Mouse (Mus musculus) gastrocnemius, postnatal 25 days (tissue): ENCODE results near the gene Pou6f2. TPM values are rescaled to one million over a fixed set of nuclear protein-coding genes. Genes with fewer than 3 reads are reported as not detected.

Source experiments
- DNase-seq: peaks from one replicate; pipeline ENCODE4 v3.0.0; 2022
- total RNA-seq, 2 experiments: library from RNA; stranded (reverse); gene quantifications; 1 replicate in 1 of 2; 2 replicates in 1 of 2; pipeline ENCODE4 v1.2.3; 2021

The Pou6f2 gene
- total RNA-seq, 2 experiments from 2014 or later, result not detected

DNA sequence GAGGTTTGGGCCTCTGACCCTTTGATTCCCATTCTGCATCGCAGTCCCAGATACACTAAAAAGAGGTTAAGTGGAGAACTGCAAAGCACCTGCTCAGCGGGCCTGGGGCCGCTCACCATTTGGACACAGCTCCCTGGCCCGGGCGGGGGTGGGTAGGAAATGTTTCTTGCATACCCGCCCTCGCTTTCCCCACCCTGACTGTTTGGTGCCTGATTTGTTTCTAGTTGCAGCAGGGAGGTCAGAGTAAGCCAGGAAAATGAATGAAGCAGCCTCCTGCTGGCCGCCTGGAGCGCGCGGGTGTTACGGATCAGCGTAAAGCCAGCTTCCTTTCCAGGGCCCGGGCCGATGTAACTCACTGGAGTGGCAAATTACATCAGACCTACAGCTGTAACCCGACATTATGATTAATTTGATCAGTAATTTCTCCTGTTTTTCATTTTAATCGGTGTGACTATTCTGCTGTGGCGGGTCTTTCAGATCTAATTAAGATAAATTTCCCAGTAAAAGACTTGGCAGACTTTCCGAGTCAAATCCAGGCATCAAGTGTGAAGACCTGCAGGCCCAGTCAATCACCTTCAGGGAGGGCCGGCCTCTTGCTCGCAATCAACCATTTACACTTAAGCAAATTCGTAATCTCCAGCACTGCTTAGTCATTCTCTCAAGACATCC lies 178.8 kb downstream of the Pou6f2 start:
- DNase-seq, result no peak

DNA sequence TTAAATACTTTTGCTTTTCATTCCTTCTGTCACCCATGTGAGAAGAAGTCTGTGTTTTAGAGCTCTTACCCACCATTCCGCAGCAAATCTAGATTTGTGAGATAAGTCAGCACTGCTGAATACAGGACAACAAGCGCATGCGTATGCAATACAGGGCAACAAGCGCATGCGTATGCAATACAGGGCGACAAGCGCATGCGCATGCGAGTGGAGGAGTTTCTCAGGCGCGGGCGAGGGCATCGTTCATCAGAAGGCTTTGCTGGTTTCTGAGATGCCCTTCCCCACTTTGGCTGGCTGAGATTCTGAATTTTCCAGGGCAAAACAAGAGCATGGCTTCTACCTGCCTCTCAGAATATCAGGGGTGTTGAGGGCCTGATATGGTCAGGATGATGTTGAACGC lies 186.2 kb downstream of the Pou6f2 start:
- no peak for DNase-seq

DNA sequence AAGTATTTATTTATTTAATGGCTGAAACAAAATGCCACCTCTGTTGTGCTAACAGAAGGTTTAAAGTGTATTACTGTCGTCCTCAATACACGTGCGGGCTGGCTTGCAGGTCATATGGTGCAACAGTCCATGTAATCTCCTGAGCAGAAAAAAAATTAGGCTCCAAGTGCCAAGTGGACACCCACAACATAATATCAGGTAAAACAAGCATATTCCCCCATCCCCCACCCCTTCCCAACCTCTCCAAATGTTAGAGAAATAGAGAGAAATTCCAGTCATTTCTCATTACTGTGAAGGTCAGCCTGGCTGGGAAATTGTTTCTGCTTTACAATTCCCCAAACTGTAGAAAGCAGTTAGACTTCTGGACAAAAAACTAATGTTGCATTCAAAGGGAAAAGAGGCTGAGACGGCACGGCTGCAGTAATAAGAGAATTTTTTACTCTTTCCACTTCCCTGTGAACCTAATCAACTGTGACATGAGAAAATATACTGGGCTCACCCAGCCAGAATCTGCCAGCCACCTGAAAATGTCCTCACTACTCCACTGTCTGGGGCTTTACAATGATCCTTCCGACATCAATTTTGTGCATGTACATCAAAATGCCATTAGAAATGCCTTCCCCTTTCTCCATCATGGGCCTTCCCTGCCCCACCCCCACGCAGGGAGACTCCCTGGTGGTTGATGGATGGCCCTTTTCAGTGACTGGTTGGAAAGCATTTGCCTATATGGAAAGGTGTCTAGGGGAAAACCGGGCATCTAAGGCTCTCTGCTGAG lies 192.8 kb downstream of the Pou6f2 start:
- DNase-seq, result no peak

GRCm38 (mm10) chr13:18174003-18174402 lies 223.5 kb downstream of the Pou6f2 start:
- DNase-seq, result no peak

DNA sequence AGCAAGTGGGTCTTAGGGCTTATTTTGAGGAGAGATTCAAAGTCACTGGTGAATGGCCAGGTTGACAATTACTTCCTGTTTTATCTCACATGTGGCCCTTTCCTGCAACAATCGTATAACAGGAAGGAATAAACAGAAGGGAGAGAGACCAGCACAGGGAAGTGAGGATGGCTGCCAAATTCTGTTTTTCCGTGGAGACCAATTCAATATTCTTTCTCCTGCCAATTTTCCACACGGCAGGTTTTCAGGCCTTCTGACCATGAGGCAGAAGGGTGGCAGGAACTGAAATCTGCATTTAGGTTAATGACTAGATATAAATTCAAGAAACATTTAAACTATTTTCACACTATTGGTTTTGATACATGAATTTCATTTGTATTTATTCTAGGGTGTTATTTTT lies 224.5 kb downstream of the Pou6f2 start:
- DNase-seq, result no peak

GRCm38 (mm10) chr13:18172334-18172733 lies 225.2 kb downstream of the Pou6f2 start:
- DNase-seq, result no peak

GRCm38 (mm10) chr13:18164182-18164581 lies 233.3 kb downstream of the Pou6f2 start:
- no peak for DNase-seq

DNA sequence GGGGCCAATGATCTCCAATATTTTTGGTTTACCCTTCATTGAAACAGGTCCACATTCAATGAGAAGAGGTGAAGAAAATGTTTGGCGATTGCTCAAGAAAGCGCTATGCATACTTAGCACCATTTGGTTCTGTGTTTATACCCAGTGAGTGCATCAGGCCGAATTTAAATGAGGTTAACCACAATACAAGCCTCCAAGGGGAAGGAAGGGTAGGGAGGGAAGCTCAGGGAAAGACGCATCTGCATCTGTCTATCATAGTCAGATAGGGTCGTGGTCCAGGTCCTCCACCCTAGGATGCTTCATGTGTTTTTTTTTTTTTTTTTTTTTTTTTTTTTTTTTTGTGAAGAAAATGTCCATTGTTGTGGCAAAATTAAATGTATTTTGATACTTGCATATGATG lies 236.9 kb downstream of the Pou6f2 start:
- DNase-seq, result no peak

DNA sequence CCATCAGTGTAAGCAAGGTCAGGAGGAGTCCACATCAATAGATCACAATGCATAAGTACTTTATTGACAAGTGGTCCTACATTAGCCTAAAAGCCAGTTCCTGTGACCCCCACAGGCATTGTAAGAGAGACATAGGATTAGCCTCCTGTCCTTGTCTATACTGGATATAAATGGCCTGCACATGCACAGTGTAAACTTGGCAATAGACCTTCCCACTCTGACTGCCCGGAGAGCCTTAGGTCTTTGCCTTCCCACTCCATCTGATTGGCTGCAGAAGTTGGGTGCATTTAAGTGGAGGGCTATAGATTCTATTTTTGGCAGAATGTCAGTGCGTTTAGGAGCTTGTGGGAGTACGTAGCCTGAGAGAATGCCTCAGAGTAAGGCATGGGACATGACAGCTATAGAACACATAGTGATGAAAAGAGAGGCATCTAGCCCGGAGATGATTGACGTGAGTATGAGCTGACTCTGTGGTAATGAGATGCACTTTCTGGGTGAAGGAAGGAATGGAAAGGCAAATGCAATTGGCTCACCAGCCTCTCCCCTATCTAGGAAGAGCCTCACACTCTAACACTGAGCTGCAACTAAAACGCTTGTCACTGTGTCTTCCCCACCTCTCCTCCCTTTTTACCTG lies 243.4 kb downstream of the Pou6f2 start:
- no peak for DNase-seq

DNA sequence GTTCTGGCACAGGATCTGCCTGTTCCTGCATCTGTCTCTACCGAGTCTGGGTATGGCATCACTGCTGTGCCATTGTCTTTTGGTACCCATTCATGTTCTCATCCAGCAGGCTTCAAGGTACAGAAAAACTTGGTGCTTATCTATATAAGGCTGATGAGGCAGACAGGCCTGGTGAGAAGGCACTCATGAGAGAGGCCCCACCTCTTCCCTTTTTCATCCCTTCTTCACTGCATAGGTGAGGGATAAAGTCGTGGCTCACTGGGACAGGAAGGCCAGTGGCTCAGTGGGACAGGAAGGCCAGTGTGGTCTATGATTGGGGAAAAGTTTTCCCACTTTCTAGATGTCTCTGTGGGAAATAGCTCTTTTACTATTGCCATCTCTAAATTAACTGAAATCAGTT lies 263.8 kb downstream of the Pou6f2 start:
- no peak for DNase-seq

- DNase-seq, result no peak
These were observed 264.3 kb downstream of the Pou6f2 start for GRCm38 (mm10) chr13:18133193-18133592.

- DNase-seq, result no peak
These were observed 266.2 kb downstream of the Pou6f2 start for GRCm38 (mm10) chr13:18131324-18131723.

- DNase-seq, result no peak
These were observed 267.8 kb downstream of the Pou6f2 start for GRCm38 (mm10) chr13:18129697-18130096.

GRCm38 (mm10) chr13:18128826-18129225 lies 268.7 kb downstream of the Pou6f2 start:
- no peak for DNase-seq

DNA sequence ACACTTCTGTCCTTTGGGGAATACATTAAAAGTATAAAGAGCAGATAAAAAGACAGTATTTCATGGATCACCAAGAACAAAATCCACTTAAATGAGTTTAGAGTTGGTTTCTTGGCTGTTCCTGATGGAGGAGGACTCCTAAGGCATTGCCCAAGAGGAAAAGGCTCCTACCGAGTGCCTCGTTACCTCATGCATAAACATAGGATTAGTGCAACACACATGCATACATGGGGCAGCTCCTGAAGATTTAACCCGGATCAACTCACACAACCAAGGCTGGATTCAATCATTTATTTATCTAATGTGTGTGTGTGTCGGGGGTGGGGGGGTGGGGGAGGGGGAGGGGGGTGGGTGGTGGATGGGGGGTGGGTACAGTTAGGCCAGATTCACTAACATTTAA lies 269.4 kb downstream of the Pou6f2 start:
- DNase-seq, result no peak

DNA sequence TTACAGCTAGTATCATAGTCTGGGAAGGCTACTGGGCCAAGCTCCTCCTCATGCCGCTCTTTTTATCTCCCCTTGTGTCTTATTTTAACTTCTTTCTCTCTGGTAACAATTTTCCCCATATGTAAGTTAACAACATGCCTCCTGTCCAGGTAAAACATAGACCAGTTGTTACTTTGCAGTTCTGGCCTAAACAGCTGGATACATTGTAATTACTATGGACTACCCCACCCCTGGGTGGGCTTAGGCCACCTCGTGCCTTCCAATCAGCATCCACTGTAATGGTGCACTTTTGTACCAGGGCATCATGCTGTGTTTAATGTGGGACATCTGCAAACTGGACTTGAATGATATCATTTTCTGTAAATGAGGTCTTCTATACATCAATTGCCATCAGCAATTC lies 271.4 kb downstream of the Pou6f2 start:
- DNase-seq, result no peak

- no peak for DNase-seq
These were observed 272.1 kb downstream of the Pou6f2 start for GRCm38 (mm10) chr13:18125226-18126000.

DNA sequence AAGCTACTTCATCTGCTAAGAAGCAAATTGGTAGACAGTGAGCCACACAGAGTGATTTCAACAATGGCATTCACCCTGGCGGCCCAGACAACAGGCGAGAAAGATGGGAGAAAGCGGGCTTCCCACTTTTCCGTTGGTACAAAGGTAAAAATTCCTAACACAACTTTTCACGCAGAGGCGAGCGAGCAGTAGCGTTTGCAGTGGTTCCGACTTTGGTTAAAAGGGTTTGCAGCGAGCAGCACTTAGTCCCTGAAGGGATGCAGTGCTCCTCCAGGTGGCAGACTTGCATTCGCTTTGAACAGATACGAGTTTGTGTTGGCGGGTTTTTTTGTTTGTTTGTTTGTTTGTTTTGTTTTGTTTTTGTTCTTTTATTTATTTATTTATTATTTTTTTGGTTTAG lies 273.1 kb downstream of the Pou6f2 start:
- DNase-seq, result no peak

DNA sequence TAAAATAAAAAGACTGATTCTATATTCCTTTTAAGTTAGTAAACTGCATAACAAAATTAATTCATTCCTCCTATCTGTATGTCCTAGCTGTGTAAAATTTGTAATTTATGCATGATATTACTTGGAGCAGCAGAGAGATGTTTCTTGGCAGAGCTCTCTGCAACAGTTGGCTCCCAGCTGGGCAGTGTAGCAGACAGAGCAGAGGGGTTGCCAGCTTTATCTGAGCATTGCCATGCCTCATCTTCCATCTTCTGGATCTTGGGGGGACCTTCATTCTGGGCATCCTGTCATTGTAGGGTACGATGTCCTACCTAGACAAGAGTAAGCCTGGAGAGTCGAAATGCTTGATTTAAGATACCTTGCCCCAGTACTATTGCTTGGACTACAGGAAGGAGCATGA lies 277.1 kb downstream of the Pou6f2 start:
- DNase-seq, result no peak

- DNase-seq, result no peak
These were observed 315.9 kb downstream of the Pou6f2 start for GRCm38 (mm10) chr13:18081443-18082119.
